Mouse (Mus musculus) heart, embryonic 12.5 days (tissue): ENCODE data around the gene Gcnt7. TPM values are rescaled to one million over a fixed set of nuclear protein-coding genes. Genes with fewer than 3 reads are reported as not detected.

Experiments
- ATAC-seq: fragments of 200-750 bp; cut with Nextera tagmentation; 2 replicates; pipeline ENCODE4 v1.8.0; 2017; ENCODE audit warnings: moderate TSS enrichment, moderate library complexity; ENCODE audit not compliant: insufficient number of reproducible peaks, low FRiP score
- H3K27ac ChIP-seq: fragments of 300-500 bp; sonication (generic); 2 replicates; pipeline ENCODE4 v1.5.1; 2016; ENCODE audit warnings: mild to moderate bottlenecking, moderate library complexity; ENCODE audit not compliant: poor library complexity, severe bottlenecking
- H3K27me3 ChIP-seq: fragments of 300-500 bp; sonication (generic); replicated peaks from 2 replicates; pipeline ENCODE4 v1.6.1; 2016; ENCODE audit warnings: mild to moderate bottlenecking, moderate library complexity
- H3K36me3 ChIP-seq: fragments of 300-500 bp; sonication (generic); 2 replicates; pipeline ENCODE4 v1.6.1; 2016; ENCODE audit warnings: mild to moderate bottlenecking, moderate library complexity
- H3K4me1 ChIP-seq: fragments of 300-500 bp; sonication (generic); replicated peaks from 2 replicates; pipeline ENCODE4 v1.6.1; 2016; ENCODE audit warnings: mild to moderate bottlenecking
- H3K4me2 ChIP-seq: fragments of 300-500 bp; sonication (generic); 2 replicates; pipeline ENCODE4 v1.6.1; 2016; ENCODE audit warnings: mild to moderate bottlenecking, moderate library complexity
- H3K4me3 ChIP-seq: fragments of 300-500 bp; sonication (generic); 2 replicates; pipeline ENCODE4 v1.5.1; 2016; ENCODE audit warnings: mild to moderate bottlenecking
- H3K9ac ChIP-seq: fragments of 300-500 bp; sonication (generic); 2 replicates; pipeline ENCODE4 v1.6.1; 2016; ENCODE audit warnings: mild to moderate bottlenecking, moderate library complexity
- H3K9me3 ChIP-seq: fragments of 300-500 bp; sonication (generic); replicated peaks from 2 replicates; pipeline ENCODE4 v1.6.1; 2016; ENCODE audit warnings: mild to moderate bottlenecking, moderate library complexity
- WGBS: fragments of 180-500 bp; shearing (Covaris S2); methylation state at CpG from one replicate; pipeline ENCODE4 v1.1.7; 2016; 5-methylcytosine and 5-hydroxymethylcytosine counted together
- polyA plus RNA-seq: library from polyadenylated mRNA; unstranded; fragments of >200 nt; fragmentation: Nextera tagmentation; extraction: Ambion mirVana; gene quantifications from 2 replicates; pipeline ENCODE4 v1.2.1, GENCODE M21; 2016

Gene Gcnt7
- polyA plus RNA-seq, 1 experiment from 2014 or later: 1.1 TPM

DNA sequence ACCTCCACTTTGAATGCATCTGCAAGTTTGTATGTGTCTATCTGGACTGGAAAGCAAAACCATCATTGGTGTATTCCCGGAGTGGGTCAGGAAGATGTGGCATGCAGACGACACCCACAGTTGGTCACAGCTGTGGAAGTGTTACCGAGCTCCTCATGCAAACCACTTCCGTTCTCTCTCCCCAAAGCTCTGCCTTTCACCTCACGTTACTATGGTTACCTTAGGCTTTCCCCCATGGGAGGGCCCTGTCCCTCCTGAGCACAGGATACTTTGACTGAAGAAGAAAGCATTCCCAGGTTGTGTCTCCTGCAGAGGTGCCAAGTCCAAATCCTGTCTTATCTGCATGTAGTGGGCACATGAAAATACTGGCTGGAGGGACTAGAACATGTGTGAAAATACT, 24.6 kb downstream of the Gcnt7 start:
- WGBS: 45% methylated on average over 5 of the region's 5 CpGs
- no peaks in the 10 kb centered on the region for H3K36me3 ChIP-seq
- H3K4me3 ChIP-seq: no peak overlapping the region
- no peak overlapping the region for H3K4me2 ChIP-seq
- no peak overlapping the region for H3K27ac ChIP-seq
- ATAC-seq: no peak
- no peak overlapping the region for H3K9ac ChIP-seq
- H3K9me3 ChIP-seq: no peaks in the 10 kb centered on the region
- no peaks in the 10 kb centered on the region for H3K27me3 ChIP-seq
- peaks cover 14% of the 10 kb centered on the region for H3K4me1 ChIP-seq

DNA sequence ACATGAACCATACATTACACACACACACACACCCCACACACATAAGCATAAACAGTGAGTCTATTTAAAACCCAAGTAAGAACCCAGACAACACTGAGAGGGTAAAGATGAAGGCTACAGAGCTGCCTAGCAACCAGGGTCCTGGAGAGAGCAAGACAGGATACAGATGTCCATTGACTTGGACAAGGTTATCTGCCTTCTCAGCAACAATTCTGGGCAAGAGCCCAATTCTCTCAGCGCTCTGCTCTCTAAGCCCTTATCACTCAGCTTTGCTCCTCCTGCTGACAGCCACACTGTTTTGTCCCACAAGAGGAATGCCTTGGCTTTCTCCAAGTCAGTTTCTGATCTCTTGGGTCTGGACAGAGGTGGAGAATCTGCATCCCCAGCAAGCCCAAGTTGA, 27.8 kb downstream of the Gcnt7 start:
- Histone ChIP-seq H3K9ac (no peak overlapping the region), H3K4me2 (no peak overlapping the region), H3K27me3 (peaks cover 6% of the 10 kb centered on the region), H3K36me3 (no peaks in the 10 kb centered on the region), H3K4me3 (no peak overlapping the region), H3K4me1 (peaks cover 14% of the 10 kb centered on the region), H3K27ac (peak overlapping the region; percentile 65), H3K9me3 (no peaks in the 10 kb centered on the region)
- 4% methylated on average over 1 of the region's 1 CpGs for WGBS
- ATAC-seq: peak; percentile 90

DNA sequence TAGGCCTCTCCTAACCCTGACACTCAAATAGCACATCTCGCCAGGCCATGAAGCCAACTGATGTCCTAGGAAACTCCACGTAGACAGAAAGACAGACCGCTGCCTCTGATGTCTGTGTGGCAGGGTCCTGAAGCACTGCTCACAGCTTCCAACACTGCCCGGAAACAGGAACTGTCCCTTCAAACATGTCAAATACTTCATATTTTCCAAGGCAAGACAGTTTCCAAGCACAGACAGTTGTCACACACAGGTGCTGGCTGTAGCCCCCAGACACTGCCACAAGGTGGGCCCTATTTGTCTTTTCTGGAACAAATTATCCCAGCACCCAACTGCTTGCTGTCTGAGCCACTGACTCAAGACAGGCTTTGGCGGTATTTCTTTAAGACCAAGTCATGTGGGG, 40.2 kb downstream of the Gcnt7 start:
- Histone ChIP-seq H3K9me3 (no peaks in the 10 kb centered on the region), H3K4me1 (peaks cover 7% of the 10 kb centered on the region), H3K4me2 (no peak overlapping the region), H3K36me3 (no peaks in the 10 kb centered on the region), H3K27me3 (peaks cover 5% of the 10 kb centered on the region; the same call in 1 of the 2 replicates), H3K9ac (no peak overlapping the region), H3K27ac (no peak overlapping the region), H3K4me3 (no peak overlapping the region)
- 82% methylated on average over 5 of the region's 5 CpGs for WGBS
- no peak for ATAC-seq

DNA sequence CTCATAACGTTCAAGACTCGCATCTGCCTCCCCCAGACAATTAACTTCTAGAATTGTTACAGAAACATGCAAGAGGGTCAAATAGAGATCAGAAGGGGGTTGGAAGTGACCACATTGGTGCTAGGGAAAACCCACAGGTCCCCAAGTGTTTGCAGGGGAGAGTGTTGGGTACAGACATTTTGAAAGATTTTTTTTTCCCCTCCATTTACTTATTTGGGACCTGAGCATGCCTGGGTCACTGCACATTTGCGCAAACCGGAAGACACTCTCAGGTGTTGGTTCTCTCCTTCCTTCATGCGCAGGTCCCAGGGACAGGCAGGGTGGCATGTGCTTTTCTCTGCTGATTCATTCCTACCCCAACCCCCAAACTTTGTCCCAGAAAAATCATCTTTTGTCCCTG, 41.5 kb downstream of the Gcnt7 start:
- peaks cover 5% of the 10 kb centered on the region; the same call in 1 of the 2 replicates for H3K27me3 ChIP-seq
- no peaks in the 10 kb centered on the region for H3K36me3 ChIP-seq
- no peak overlapping the region for H3K4me2 ChIP-seq
- WGBS: 90% methylated on average over 5 of the region's 5 CpGs
- no peaks in the 10 kb centered on the region for H3K9me3 ChIP-seq
- H3K27ac ChIP-seq: no peak overlapping the region
- no peak overlapping the region for H3K9ac ChIP-seq
- no peak for ATAC-seq
- H3K4me1 ChIP-seq: peaks cover 16% of the 10 kb centered on the region
- H3K4me3 ChIP-seq: no peak overlapping the region

DNA sequence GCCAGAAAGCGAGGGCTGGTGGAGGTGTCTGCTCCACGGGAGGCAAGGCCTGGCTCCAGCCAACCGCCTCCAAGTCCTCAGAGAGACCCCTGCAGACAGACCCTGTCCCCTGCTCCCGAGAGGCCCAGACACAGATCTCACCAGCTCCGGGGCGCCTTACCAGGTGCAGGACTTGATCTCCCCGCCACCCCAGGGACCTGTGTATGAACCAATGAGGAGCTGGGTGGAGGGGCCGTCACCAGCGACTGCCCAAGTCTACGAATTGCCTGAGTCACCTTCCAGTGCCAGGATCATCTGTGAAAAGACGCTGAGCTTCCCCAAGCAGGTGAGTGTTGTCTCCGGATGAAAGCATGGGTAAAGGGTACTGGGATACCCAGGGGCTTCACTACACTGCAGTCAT, 42.2 kb downstream of the Gcnt7 start:
- Histone ChIP-seq H3K4me3 (no peak overlapping the region), H3K9me3 (no peaks in the 10 kb centered on the region), H3K9ac (no peak overlapping the region), H3K27me3 (peaks cover 5% of the 10 kb centered on the region; the same call in 1 of the 2 replicates), H3K36me3 (no peaks in the 10 kb centered on the region), H3K27ac (no peak overlapping the region), H3K4me2 (no peak overlapping the region), H3K4me1 (peaks cover 17% of the 10 kb centered on the region)
- 52% methylated on average over 12 of the region's 12 CpGs for WGBS
- ATAC-seq: no peak

DNA sequence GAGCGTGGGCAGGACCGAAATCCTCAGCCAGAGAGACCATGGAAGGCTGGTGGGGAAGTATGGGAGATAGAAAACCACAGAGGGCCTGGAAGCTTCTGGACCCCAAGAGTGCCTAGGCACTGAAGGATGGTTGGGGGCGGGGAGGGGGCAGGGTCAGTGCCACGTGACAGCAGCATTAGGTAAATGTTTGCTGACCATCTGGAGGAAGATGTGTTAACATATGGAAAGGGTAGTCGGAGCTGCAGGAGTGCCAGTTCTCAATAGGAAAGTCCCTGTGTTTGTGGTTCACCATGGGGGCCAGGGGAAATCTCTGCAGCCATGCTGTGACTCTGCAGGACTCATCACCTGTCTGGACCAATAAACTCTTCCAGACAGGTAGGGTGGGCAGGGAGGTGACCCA, 44.5 kb downstream of the Gcnt7 start:
- H3K27me3 ChIP-seq: peaks cover 5% of the 10 kb centered on the region; the same call in 1 of the 2 replicates
- WGBS: 51% methylated on average over 5 of the region's 5 CpGs
- H3K9me3 ChIP-seq: no peaks in the 10 kb centered on the region
- no peak overlapping the region for H3K4me2 ChIP-seq
- 0 out of 2 replicates have a peak overlapping the region, but pooled peaks have one; percentile 4 for H3K27ac ChIP-seq
- no peaks in the 10 kb centered on the region for H3K36me3 ChIP-seq
- ATAC-seq: no peak
- H3K4me3 ChIP-seq: no peak overlapping the region
- H3K9ac ChIP-seq: no peak overlapping the region
- peaks cover 19% of the 10 kb centered on the region for H3K4me1 ChIP-seq

DNA sequence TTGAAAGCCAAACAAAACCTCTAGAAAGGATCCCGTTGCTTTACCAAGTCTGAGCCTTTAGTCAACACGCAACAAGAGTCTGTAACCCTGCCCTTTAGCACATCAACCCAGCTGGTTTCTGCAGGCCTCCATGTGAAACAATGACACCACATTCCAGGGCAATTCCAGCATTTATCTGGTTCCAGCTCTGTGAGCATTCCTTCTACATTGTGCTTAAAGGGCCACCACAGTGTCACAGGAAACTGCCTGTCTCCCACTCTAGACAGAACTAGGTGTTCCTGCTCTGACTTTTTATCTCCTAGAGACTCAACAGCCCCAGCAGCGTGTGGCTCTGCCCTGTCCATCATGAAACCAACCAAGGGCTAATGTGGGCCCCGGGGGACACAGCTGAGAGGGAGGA, 45.1 kb downstream of the Gcnt7 start:
- Histone ChIP-seq H3K9ac (no peak overlapping the region), H3K4me1 (peaks cover 19% of the 10 kb centered on the region), H3K27me3 (peaks cover 5% of the 10 kb centered on the region; the same call in 1 of the 2 replicates), H3K4me2 (no peak overlapping the region), H3K4me3 (no peak overlapping the region), H3K9me3 (no peaks in the 10 kb centered on the region), H3K36me3 (no peaks in the 10 kb centered on the region), H3K27ac (0 out of 2 replicates have a peak overlapping the region, but pooled peaks have one; percentile 4)
- peak; percentile 70 for ATAC-seq
- WGBS: 18% methylated on average over 4 of the region's 4 CpGs

DNA sequence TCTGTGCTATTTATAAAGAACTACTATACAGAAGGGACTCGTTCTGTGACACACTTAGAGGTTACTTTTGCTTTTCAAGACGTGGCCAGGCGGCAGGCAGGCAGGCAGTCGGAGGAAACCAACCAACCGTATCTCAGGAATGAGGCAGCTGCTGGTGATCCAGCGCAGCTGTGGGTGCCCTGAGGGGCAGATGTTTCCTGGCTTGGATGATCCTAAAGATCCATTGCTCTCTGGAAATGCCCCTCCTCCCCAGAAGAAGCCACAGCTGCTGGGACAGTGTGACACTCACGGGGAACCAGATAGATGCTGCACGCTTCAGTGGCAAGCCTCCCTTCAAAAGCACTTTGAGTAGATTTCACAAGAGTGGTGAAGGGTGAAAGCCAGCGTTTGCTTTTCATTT, 45.9 kb downstream of the Gcnt7 start:
- 4% methylated on average over 9 of the region's 9 CpGs for WGBS
- H3K27me3 ChIP-seq: peaks cover 5% of the 10 kb centered on the region; the same call in 1 of the 2 replicates
- H3K4me2 ChIP-seq: peak overlapping the region; percentile 50
- ATAC-seq: no peak
- no peaks in the 10 kb centered on the region for H3K36me3 ChIP-seq
- peak overlapping the region; percentile 14; the same call in 1 of the 2 replicates for H3K4me3 ChIP-seq
- H3K27ac ChIP-seq: no peak overlapping the region
- H3K4me1 ChIP-seq: peaks cover 19% of the 10 kb centered on the region
- no peak overlapping the region for H3K9ac ChIP-seq
- H3K9me3 ChIP-seq: no peaks in the 10 kb centered on the region

DNA sequence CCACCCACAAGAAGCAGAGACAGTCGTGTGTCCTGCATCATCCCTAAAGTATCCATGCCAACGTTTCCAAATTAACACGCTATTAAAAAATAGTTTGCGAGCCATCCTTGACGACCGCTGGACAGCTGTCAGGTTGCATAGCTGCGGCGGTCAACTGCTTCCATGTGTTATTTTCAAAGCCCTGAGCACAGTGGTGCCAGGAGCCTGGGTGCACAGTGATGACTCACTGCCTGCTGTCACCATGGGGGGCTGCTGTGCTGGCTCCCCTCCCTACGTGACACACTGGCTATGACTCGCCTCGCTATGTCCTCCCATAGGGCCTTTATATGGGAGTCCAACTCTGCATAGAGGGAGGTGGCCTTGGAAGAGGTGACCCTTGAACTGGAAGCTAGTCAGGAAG, 47.3 kb downstream of the Gcnt7 start:
- Histone ChIP-seq H3K9ac (no peak overlapping the region), H3K9me3 (no peaks in the 10 kb centered on the region), H3K27me3 (no peaks in the 10 kb centered on the region), H3K27ac (no peak overlapping the region), H3K4me1 (peaks cover 19% of the 10 kb centered on the region), H3K36me3 (no peaks in the 10 kb centered on the region), H3K4me3 (no peak overlapping the region), H3K4me2 (no peak overlapping the region)
- WGBS: 76% methylated on average over 11 of the region's 11 CpGs
- ATAC-seq: no peak

DNA sequence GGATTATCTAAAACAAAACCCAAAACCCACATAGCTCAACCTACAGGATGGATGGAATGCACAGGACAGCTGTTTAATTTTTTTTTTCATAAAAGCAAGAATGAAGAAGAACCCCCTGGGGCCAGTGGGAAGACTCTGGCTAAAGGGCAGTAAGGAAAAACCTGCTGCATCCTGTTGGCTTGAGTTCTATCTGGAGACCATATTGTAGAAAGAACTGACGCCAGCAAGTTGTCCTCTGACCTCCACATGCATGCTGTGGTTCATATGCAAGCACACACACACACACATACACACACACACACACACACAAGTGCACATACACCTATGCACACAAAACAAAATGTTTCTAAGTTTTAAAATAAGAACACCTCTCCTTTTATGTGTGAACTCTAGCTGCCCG, 47.7 kb downstream of the Gcnt7 start:
- no peak for ATAC-seq
- Histone ChIP-seq H3K4me2 (no peak overlapping the region), H3K9ac (no peak overlapping the region), H3K27me3 (no peaks in the 10 kb centered on the region), H3K4me3 (no peak overlapping the region), H3K4me1 (peaks cover 19% of the 10 kb centered on the region), H3K27ac (no peak overlapping the region), H3K36me3 (no peaks in the 10 kb centered on the region), H3K9me3 (no peaks in the 10 kb centered on the region)
- WGBS: 75% methylated on average over 2 of the region's 2 CpGs

DNA sequence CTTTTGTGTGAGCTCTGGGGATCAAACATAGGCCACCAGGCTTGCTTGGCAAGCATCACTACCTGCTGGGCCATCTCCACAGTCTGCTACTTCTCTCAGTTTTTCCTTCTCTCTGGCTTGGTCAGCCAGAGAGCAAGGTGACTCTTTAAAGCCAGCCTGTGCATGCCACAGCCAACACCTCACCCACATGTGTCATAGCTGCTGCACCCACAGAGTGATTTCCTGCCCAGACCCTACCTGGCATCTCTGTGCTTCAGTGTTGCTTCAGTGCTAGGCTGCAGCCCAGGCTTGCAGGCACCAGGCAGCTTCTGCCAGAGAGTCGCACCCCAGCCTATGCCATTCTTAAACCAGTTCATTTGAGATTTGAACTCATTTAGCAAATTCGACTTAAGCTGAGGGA, 50.9 kb downstream of the Gcnt7 start:
- ATAC-seq: no peak
- Histone ChIP-seq H3K4me1 (peaks cover 5% of the 10 kb centered on the region), H3K27me3 (0 out of 2 replicates have a peak, but pooled peaks cover 3% of the 10 kb centered on the region), H3K9me3 (no peaks in the 10 kb centered on the region), H3K4me2 (no peak overlapping the region), H3K4me3 (no peak overlapping the region), H3K27ac (no peak overlapping the region), H3K9ac (no peak overlapping the region), H3K36me3 (no peaks in the 10 kb centered on the region)
- WGBS: 69% methylated on average over 2 of the region's 2 CpGs

DNA sequence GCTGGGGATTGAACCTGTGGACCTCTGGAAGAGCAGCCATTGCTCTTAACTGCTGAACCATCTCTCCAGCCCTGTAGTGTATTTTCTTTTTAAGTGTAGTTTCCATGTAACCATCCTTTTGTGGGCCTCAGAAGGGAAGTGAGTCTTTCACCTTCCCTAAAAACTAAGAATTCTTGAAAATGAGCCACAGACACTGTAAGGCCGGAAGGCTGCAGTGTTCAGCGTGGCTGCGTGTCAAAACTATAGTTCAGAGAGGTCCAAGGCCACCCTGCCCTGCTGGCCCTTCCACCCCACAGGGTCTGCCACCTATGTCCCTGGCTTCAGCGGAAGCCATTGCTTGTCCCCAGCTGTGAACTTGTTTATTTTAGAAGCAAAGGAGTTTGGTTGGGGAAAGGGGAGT, 52.2 kb downstream of the Gcnt7 start:
- no peak overlapping the region for H3K9ac ChIP-seq
- no peak overlapping the region for H3K4me2 ChIP-seq
- H3K36me3 ChIP-seq: no peaks in the 10 kb centered on the region
- peaks cover 5% of the 10 kb centered on the region; the same call in 1 of the 2 replicates for H3K27me3 ChIP-seq
- 58% methylated on average over 4 of the region's 4 CpGs for WGBS
- H3K9me3 ChIP-seq: no peaks in the 10 kb centered on the region
- peaks cover 5% of the 10 kb centered on the region; the same call in 1 of the 2 replicates for H3K4me1 ChIP-seq
- no peak for ATAC-seq
- no peak overlapping the region; the same call in 1 of the 2 replicates for H3K27ac ChIP-seq
- H3K4me3 ChIP-seq: no peak overlapping the region
